Mouse (Mus musculus): Measurements from ENCODE around the gene Prr5l.

Prr5l gene

GRCm38 (mm10) chr2:101729472-101729871 is 153.4 kb downstream of the Prr5l start:
- DNase-seq (ENCODE audit: low read depth in 1 of 2, low spot score in 2 of 2) = no peak

GRCm38 (mm10) chr2:101727787-101728186 is 155.0 kb downstream of the Prr5l start:
- no peak for DNase-seq (ENCODE audit: low read depth in 1 of 2, low spot score in 2 of 2)

GRCm38 (mm10) chr2:101723333-101723881 is 159.4 kb downstream of the Prr5l start:
- no peak for DNase-seq (ENCODE audit: low read depth in 1 of 2, low spot score in 2 of 2)

GRCm38 (mm10) chr2:101722370-101723332 is 160.2 kb downstream of the Prr5l start:
- no peak for DNase-seq (ENCODE audit: low read depth in 1 of 2, low spot score in 2 of 2)

- no peak for DNase-seq (ENCODE audit: low read depth in 1 of 2, low spot score in 2 of 2)
These were observed 161.0 kb downstream of the Prr5l start for GRCm38 (mm10) chr2:101721835-101722234.

- no peak for DNase-seq (ENCODE audit: low read depth in 1 of 2, low spot score in 2 of 2)
These were observed 165.7 kb downstream of the Prr5l start for GRCm38 (mm10) chr2:101717162-101717561.

GRCm38 (mm10) chr2:101715650-101716323 is 167.0 kb downstream of the Prr5l start:
- DNase-seq (ENCODE audit: low read depth in 1 of 2, low spot score in 2 of 2) = peak; percentile 21 to 52

- DNase-seq (ENCODE audit: low read depth in 1 of 2, low spot score in 2 of 2) = no peak
These were observed 171.2 kb downstream of the Prr5l start for GRCm38 (mm10) chr2:101711608-101712007.

GRCm38 (mm10) chr2:101705941-101706485 is 176.8 kb downstream of the Prr5l start:
- DNase-seq (ENCODE audit: low read depth in 1 of 2, low spot score in 2 of 2) = no peak

- DNase-seq (ENCODE audit: low read depth in 1 of 2, low spot score in 2 of 2) = no peak
These were observed 183.5 kb downstream of the Prr5l start for GRCm38 (mm10) chr2:101699284-101699683.

- no peak for DNase-seq (ENCODE audit: low read depth in 1 of 2, low spot score in 2 of 2)
These were observed 187.2 kb downstream of the Prr5l start for GRCm38 (mm10) chr2:101695584-101695983.

GRCm38 (mm10) chr2:101693577-101694215 is 189.1 kb downstream of the Prr5l start:
- no peak for DNase-seq (ENCODE audit: low read depth in 1 of 2, low spot score in 2 of 2)

- no peak for DNase-seq (ENCODE audit: low read depth in 1 of 2, low spot score in 2 of 2)
These were observed 189.8 kb downstream of the Prr5l start for GRCm38 (mm10) chr2:101693043-101693442.

- DNase-seq (ENCODE audit: low read depth in 1 of 2, low spot score in 2 of 2) = no peak
These were observed 192.5 kb downstream of the Prr5l start for GRCm38 (mm10) chr2:101690252-101690827.

GRCm38 (mm10) chr2:101688011-101688410 is 194.8 kb downstream of the Prr5l start:
- DNase-seq (ENCODE audit: low read depth in 1 of 2, low spot score in 2 of 2) = no peak

GRCm38 (mm10) chr2:101684421-101684820 is 198.4 kb downstream of the Prr5l start:
- DNase-seq (ENCODE audit: low read depth in 1 of 2, low spot score in 2 of 2) = no peak

- DNase-seq (ENCODE audit: low read depth in 1 of 2, low spot score in 2 of 2) = peak in 1 of 2 experiments; percentile 13
These were observed 203.6 kb downstream of the Prr5l start for GRCm38 (mm10) chr2:101679164-101679784.

- DNase-seq (ENCODE audit: low read depth in 1 of 2, low spot score in 2 of 2) = peak; percentile 71 to 80
These were observed 204.4 kb downstream of the Prr5l start, which contains the start of gene Traf6 for GRCm38 (mm10) chr2:101678236-101679021. Gene Traf6, plus strand, starts transcription at chr2:101678429.

- DNase-seq (ENCODE audit: low read depth in 1 of 2, low spot score in 2 of 2) = no peak
These were observed 209.3 kb downstream of the Prr5l start for GRCm38 (mm10) chr2:101673547-101673946.
